Mouse (Mus musculus): Measurements from ENCODE around the gene Zdhhc9. TPM values are rescaled to one million over a fixed set of nuclear protein-coding genes. Genes with fewer than 3 reads are reported as not detected.
"Not testable (repeated sequence)": the region's sequence is repeated elsewhere in the genome, so short reads cannot be mapped to it uniquely, and the experiment has no call there.

Zdhhc9 gene
- polyA plus RNA-seq, 1 experiment, result 22.2 TPM

GRCm38 (mm10) chrX:48222706-48223105 is 14.0 kb upstream of the Zdhhc9 start:
- no peaks in the 10 kb centered on the region for H3K4me1 ChIP-seq (ENCODE audit: control insufficient read depth, insufficient read depth, low read length)
- H3K9me3 ChIP-seq (replicated peaks; ENCODE audit: control insufficient read depth, insufficient read depth, low read length, poor library complexity, severe bottlenecking), result no peaks in the 10 kb centered on the region
- H3K9ac ChIP-seq (ENCODE audit: low read depth, poor library complexity, severe bottlenecking), result no peak overlapping the region
- H3K27me3 ChIP-seq (ENCODE audit: control insufficient read depth, insufficient read depth, low read length, poor library complexity, severe bottlenecking), result no peaks in the 10 kb centered on the region
- TF ChIP-seq EP300 (IDR thresholded peaks at IDR 0.05; ENCODE audit: insufficient read depth, low read depth, low read length) (no peak), CTCF (IDR thresholded peaks at IDR 0.05; ENCODE audit: low read depth, low read length) (no peak), POLR2A (IDR thresholded peaks at IDR 0.05; ENCODE audit: insufficient read depth, low read length) (no peak)
- no peak overlapping the region for H3K4me3 ChIP-seq (ENCODE audit: low read depth, low read length)
- no peaks in the 10 kb centered on the region for H3K36me3 ChIP-seq (ENCODE audit: control insufficient read depth, insufficient read depth, low read length, poor library complexity, severe bottlenecking)
- no peak overlapping the region for H3K27ac ChIP-seq (ENCODE audit: insufficient read depth, low read length)

GRCm38 (mm10) chrX:48219468-48219867 is 10.8 kb upstream of the Zdhhc9 start:
- Histone ChIP-seq H3K27me3 (ENCODE audit: control insufficient read depth, insufficient read depth, low read length, poor library complexity, severe bottlenecking) (no peaks in the 10 kb centered on the region), H3K9me3 (replicated peaks; ENCODE audit: control insufficient read depth, insufficient read depth, low read length, poor library complexity, severe bottlenecking) (no peaks in the 10 kb centered on the region), H3K4me3 (ENCODE audit: low read depth, low read length) (no peak overlapping the region), H3K9ac (ENCODE audit: low read depth, poor library complexity, severe bottlenecking) (no peak overlapping the region), H3K27ac (ENCODE audit: insufficient read depth, low read length) (no peak overlapping the region), H3K4me1 (ENCODE audit: control insufficient read depth, insufficient read depth, low read length) (no peaks in the 10 kb centered on the region), H3K36me3 (ENCODE audit: control insufficient read depth, insufficient read depth, low read length, poor library complexity, severe bottlenecking) (no peaks in the 10 kb centered on the region)
- no peak for TF ChIP-seq EP300 (IDR thresholded peaks at IDR 0.05; ENCODE audit: insufficient read depth, low read depth, low read length)
- TF ChIP-seq CTCF (IDR thresholded peaks at IDR 0.05; ENCODE audit: low read depth, low read length), result no peak
- TF ChIP-seq POLR2A (IDR thresholded peaks at IDR 0.05; ENCODE audit: insufficient read depth, low read length), result no peak

GRCm38 (mm10) chrX:48209746-48210145 is 1.1 kb upstream of the Zdhhc9 start:
- H3K9ac ChIP-seq (ENCODE audit: low read depth, poor library complexity, severe bottlenecking); H3K27me3 ChIP-seq (ENCODE audit: control insufficient read depth, insufficient read depth, low read length, poor library complexity, severe bottlenecking); H3K36me3 ChIP-seq (ENCODE audit: control insufficient read depth, insufficient read depth, low read length, poor library complexity, severe bottlenecking); H3K27ac ChIP-seq (ENCODE audit: insufficient read depth, low read length); H3K4me1 ChIP-seq (ENCODE audit: control insufficient read depth, insufficient read depth, low read length); H3K9me3 ChIP-seq (replicated peaks; ENCODE audit: control insufficient read depth, insufficient read depth, low read length, poor library complexity, severe bottlenecking); H3K4me3 ChIP-seq (ENCODE audit: low read depth, low read length): not testable (repeated sequence)

GRCm38 (mm10) chrX:48207761-48208487 is 754 bp downstream of the Zdhhc9 start:
- H3K9me3 ChIP-seq (replicated peaks; ENCODE audit: control insufficient read depth, insufficient read depth, low read length, poor library complexity, severe bottlenecking), result no peaks in the 10 kb centered on the region
- no peaks in the 10 kb centered on the region for H3K27me3 ChIP-seq (ENCODE audit: control insufficient read depth, insufficient read depth, low read length, poor library complexity, severe bottlenecking)
- peak overlapping the region; percentile 32; the same call in 1 of the 2 replicates for H3K9ac ChIP-seq (ENCODE audit: low read depth, poor library complexity, severe bottlenecking)
- TF ChIP-seq EP300 (IDR thresholded peaks at IDR 0.05; ENCODE audit: insufficient read depth, low read depth, low read length) (no peak), POLR2A (IDR thresholded peaks at IDR 0.05; ENCODE audit: insufficient read depth, low read length) (no peak), CTCF (IDR thresholded peaks at IDR 0.05; ENCODE audit: low read depth, low read length) (no peak)
- H3K4me1 ChIP-seq (ENCODE audit: control insufficient read depth, insufficient read depth, low read length), result no peaks in the 10 kb centered on the region
- H3K4me3 ChIP-seq (ENCODE audit: low read depth, low read length), result peak overlapping the region; percentile 69
- H3K27ac ChIP-seq (ENCODE audit: insufficient read depth, low read length), result no peak overlapping the region
- no peaks in the 10 kb centered on the region for H3K36me3 ChIP-seq (ENCODE audit: control insufficient read depth, insufficient read depth, low read length, poor library complexity, severe bottlenecking)

GRCm38 (mm10) chrX:48204469-48204868 is 4.2 kb downstream of the Zdhhc9 start:
- TF ChIP-seq EP300 (IDR thresholded peaks at IDR 0.05; ENCODE audit: insufficient read depth, low read depth, low read length) (no peak), POLR2A (IDR thresholded peaks at IDR 0.05; ENCODE audit: insufficient read depth, low read length) (no peak), CTCF (IDR thresholded peaks at IDR 0.05; ENCODE audit: low read depth, low read length) (no peak)
- Histone ChIP-seq H3K4me3 (ENCODE audit: low read depth, low read length) (no peak overlapping the region), H3K36me3 (ENCODE audit: control insufficient read depth, insufficient read depth, low read length, poor library complexity, severe bottlenecking) (no peaks in the 10 kb centered on the region)

GRCm38 (mm10) chrX:48203763-48204162 is 4.9 kb downstream of the Zdhhc9 start:
- Histone ChIP-seq H3K4me3 (ENCODE audit: low read depth, low read length) (no peak overlapping the region), H3K27me3 (ENCODE audit: control insufficient read depth, insufficient read depth, low read length, poor library complexity, severe bottlenecking) (no peaks in the 10 kb centered on the region), H3K9me3 (replicated peaks; ENCODE audit: control insufficient read depth, insufficient read depth, low read length, poor library complexity, severe bottlenecking) (no peaks in the 10 kb centered on the region), H3K27ac (ENCODE audit: insufficient read depth, low read length) (no peak overlapping the region), H3K36me3 (ENCODE audit: control insufficient read depth, insufficient read depth, low read length, poor library complexity, severe bottlenecking) (no peaks in the 10 kb centered on the region), H3K9ac (ENCODE audit: low read depth, poor library complexity, severe bottlenecking) (no peak overlapping the region), H3K4me1 (ENCODE audit: control insufficient read depth, insufficient read depth, low read length) (no peaks in the 10 kb centered on the region)
- TF ChIP-seq CTCF (IDR thresholded peaks at IDR 0.05; ENCODE audit: low read depth, low read length) (no peak), POLR2A (IDR thresholded peaks at IDR 0.05; ENCODE audit: insufficient read depth, low read length) (no peak), EP300 (IDR thresholded peaks at IDR 0.05; ENCODE audit: insufficient read depth, low read depth, low read length) (no peak)

More at GRCm38 (mm10) chrX:48204469-48204868, 4.2 kb downstream of the Zdhhc9 start:
- Histone ChIP-seq H3K9ac (ENCODE audit: low read depth, poor library complexity, severe bottlenecking) (no peak overlapping the region), H3K27ac (ENCODE audit: insufficient read depth, low read length) (no peak overlapping the region), H3K9me3 (replicated peaks; ENCODE audit: control insufficient read depth, insufficient read depth, low read length, poor library complexity, severe bottlenecking) (no peaks in the 10 kb centered on the region), H3K4me1 (ENCODE audit: control insufficient read depth, insufficient read depth, low read length) (no peaks in the 10 kb centered on the region), H3K27me3 (ENCODE audit: control insufficient read depth, insufficient read depth, low read length, poor library complexity, severe bottlenecking) (no peaks in the 10 kb centered on the region)

Data from ES-Bruce4 (cell line).